ENCODE assay signal across 1 mouse cellular context in the genomic region with DNA sequence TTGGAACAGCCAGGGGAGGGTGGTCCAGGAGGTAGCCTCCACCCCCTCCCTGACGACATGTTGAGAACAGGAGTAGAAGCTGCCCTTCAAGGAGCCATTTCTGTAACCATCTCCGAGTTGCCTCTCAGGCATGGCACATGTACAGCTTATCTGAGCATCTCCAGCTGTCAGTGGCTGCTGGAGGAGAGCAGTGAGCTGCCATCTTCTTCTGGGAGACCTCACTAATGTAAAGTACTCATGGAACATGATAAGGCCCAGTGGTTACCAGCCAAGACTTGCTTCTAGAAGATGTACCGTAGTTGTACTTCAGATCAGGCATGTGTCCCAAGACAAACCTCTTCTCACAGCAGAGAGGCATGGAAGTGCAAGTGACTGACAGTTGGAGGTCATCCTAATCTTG.
TF ChIP-seq lines count a peak whose summit lies in the region.

No protein-coding gene starts in this region.

TF ChIP-seq in MEL, 35 proteins besides CTCF, POLR2A, EP300 and RAD21:
- TF ChIP-seq SIN3A (IDR thresholded peaks at IDR 0.05; ENCODE audit: low read length): no peak
- TF ChIP-seq MYC (IDR thresholded peaks at IDR 0.05; ENCODE audit: low read depth, low read length): no peak
- no peak for TF ChIP-seq HCFC1 (IDR thresholded peaks at IDR 0.05; ENCODE audit: low read depth, low read length)
- 0 out of 2 replicates have a peak, but pooled peaks have one; percentile 16 for TF ChIP-seq ETS1 (IDR thresholded peaks at IDR 0.05; ENCODE audit: low read depth, low read length)
TF ChIP-seq in MEL: peak in this region for 1.
